Mouse (Mus musculus): ENCODE measurements around the gene Hoxa13.

Gene Hoxa13

GRCm38 (mm10) chr6:52252016-52252774 is 8.5 kb downstream of the Hoxa13 start:
- peak in 1 of 2 experiments; percentile 59 for DNase-seq (ENCODE audit: low spot score in 2 of 2)

GRCm38 (mm10) chr6:52251177-52251879 is 9.4 kb downstream of the Hoxa13 start:
- peak in 1 of 2 experiments; percentile 10 for DNase-seq (ENCODE audit: low spot score in 2 of 2)

GRCm38 (mm10) chr6:52249826-52250225 is 10.9 kb downstream of the Hoxa13 start:
- peak in 1 of 2 experiments; percentile 39 for DNase-seq (ENCODE audit: low spot score in 2 of 2)

- peak in 1 of 2 experiments; percentile 49 for DNase-seq (ENCODE audit: low spot score in 2 of 2)
These were observed 11.3 kb downstream of the Hoxa13 start for GRCm38 (mm10) chr6:52249415-52249738.

GRCm38 (mm10) chr6:52248638-52249414 is 11.9 kb downstream of the Hoxa13 start:
- DNase-seq (ENCODE audit: low spot score in 2 of 2): peak; percentile 38 to 43

- peak; percentile 15 to 54 for DNase-seq (ENCODE audit: low spot score in 2 of 2)
These were observed 12.7 kb downstream of the Hoxa13 start for GRCm38 (mm10) chr6:52247766-52248637.

GRCm38 (mm10) chr6:52246916-52247315 is 13.8 kb downstream of the Hoxa13 start:
- peak in 1 of 2 experiments; percentile 26 for DNase-seq (ENCODE audit: low spot score in 2 of 2)

GRCm38 (mm10) chr6:52246403-52246803 is 14.3 kb downstream of the Hoxa13 start:
- peak; percentile 24 to 58 for DNase-seq (ENCODE audit: low spot score in 2 of 2)

GRCm38 (mm10) chr6:52245757-52246142 is 14.9 kb downstream of the Hoxa13 start, which contains the start of gene Hoxa11:
Hoxa11 (minus strand) TSS chr6:52245810.
- DNase-seq (ENCODE audit: low spot score in 2 of 2): peak in 1 of 2 experiments; percentile 79

- DNase-seq (ENCODE audit: low spot score in 2 of 2): peak; percentile 48 to 67
These were observed 15.5 kb downstream of the Hoxa13 start for GRCm38 (mm10) chr6:52245040-52245756.

- peak in 1 of 2 experiments; percentile 28 for DNase-seq (ENCODE audit: low spot score in 2 of 2)
These were observed 16.1 kb downstream of the Hoxa13 start for GRCm38 (mm10) chr6:52244471-52245039.

- peak in 1 of 2 experiments; percentile 60 for DNase-seq (ENCODE audit: low spot score in 2 of 2)
These were observed 17.0 kb downstream of the Hoxa13 start for GRCm38 (mm10) chr6:52243681-52244121.

- peak in 1 of 2 experiments; percentile 14 for DNase-seq (ENCODE audit: low spot score in 2 of 2)
These were observed 17.8 kb downstream of the Hoxa13 start for GRCm38 (mm10) chr6:52242801-52243332.

GRCm38 (mm10) chr6:52241001-52241621 is 19.6 kb downstream of the Hoxa13 start:
- DNase-seq (ENCODE audit: low spot score in 2 of 2): peak in 1 of 2 experiments; percentile 30

GRCm38 (mm10) chr6:52240389-52241000 is 20.2 kb downstream of the Hoxa13 start, which contains the start of gene Hoxa10:
Hoxa10 (minus strand) TSS chr6:52240854.
- peak; percentile 77 to 91 for DNase-seq (ENCODE audit: low spot score in 2 of 2)

- peak in 1 of 2 experiments; percentile 37 for DNase-seq (ENCODE audit: low spot score in 2 of 2)
These were observed 20.9 kb downstream of the Hoxa13 start for GRCm38 (mm10) chr6:52239625-52240388.

- DNase-seq (ENCODE audit: low spot score in 2 of 2): peak in 1 of 2 experiments; percentile 18
These were observed 21.7 kb downstream of the Hoxa13 start for GRCm38 (mm10) chr6:52238976-52239375.

GRCm38 (mm10) chr6:52238155-52238545 is 22.5 kb downstream of the Hoxa13 start:
- peak in 1 of 2 experiments; percentile 39 for DNase-seq (ENCODE audit: low spot score in 2 of 2)

All from urinary bladder, adult 18-20 months (tissue).